Mouse (Mus musculus) CH12.LX (cell line): ENCODE measurements around the gene E130114P18Rik.

Experiments
- BHLHE40 ChIP-seq: IDR thresholded peaks from 2 replicates; pipeline ENCODE4 v1.6.1; 2011; ENCODE audit warnings: mild to moderate bottlenecking, low read depth, low read length, improper control_type of control experiment
- CHD2 ChIP-seq: IDR thresholded peaks from 2 replicates; pipeline ENCODE4 v1.6.1; 2011; ENCODE audit warnings: low read length, improper control_type of control experiment
- CTCF ChIP-seq, 2 experiments: IDR thresholded peaks in 1 of 2; conservative IDR thresholded peaks in 1 of 2; 2 replicates each; pipeline ENCODE4 v1.5.1; 2011 to 2012; ENCODE audit warnings: low read depth in 2 of 2, low read length in 2 of 2, improper control_type of control experiment in 1 of 2, inconsistent platforms in 1 of 2, mild to moderate bottlenecking in 1 of 2, moderate library complexity in 1 of 2
- EP300 ChIP-seq: IDR thresholded peaks from 2 replicates; pipeline ENCODE4 v1.6.1; 2011; ENCODE audit warnings: low read length, improper control_type of control experiment
- MAFK ChIP-seq: IDR thresholded peaks from 2 replicates; pipeline ENCODE4 v1.6.1; 2011; ENCODE audit warnings: low read length, improper control_type of control experiment; ENCODE audit not compliant: insufficient replicate concordance
- MAZ ChIP-seq: IDR thresholded peaks from 2 replicates; pipeline ENCODE4 v1.6.1; 2012; ENCODE audit warnings: low read depth, mild to moderate bottlenecking, inconsistent platforms, low read length, improper control_type of control experiment, moderate library complexity
- MEF2A ChIP-seq: IDR thresholded peaks from 2 replicates; pipeline ENCODE4 v1.6.1; 2014; ENCODE audit warnings: low read depth, mild to moderate bottlenecking, inconsistent platforms, low read length, improper control_type of control experiment, borderline replicate concordance
- NELFE ChIP-seq: IDR thresholded peaks from 2 replicates; pipeline ENCODE4 v1.6.1; 2011; ENCODE audit warnings: low read depth, low read length, improper control_type of control experiment
- POLR2A ChIP-seq: IDR thresholded peaks from 2 replicates; pipeline ENCODE4 v1.6.1; 2011; ENCODE audit warnings: low read depth, mild to moderate bottlenecking, improper control_type of control experiment, low read length
- RCOR1 ChIP-seq: conservative IDR thresholded peaks from 2 replicates; pipeline ENCODE4 v1.6.1; 2012; ENCODE audit warnings: low read depth, mild to moderate bottlenecking, inconsistent platforms, low read length, improper control_type of control experiment
- USF1 ChIP-seq: IDR thresholded peaks from 2 replicates; pipeline ENCODE4 v1.6.1; 2014; ENCODE audit warnings: low read depth, mild to moderate bottlenecking, inconsistent platforms, low read length, improper control_type of control experiment
- ZC3H11A ChIP-seq: IDR thresholded peaks from 2 replicates; pipeline ENCODE4 v1.6.1; 2012; ENCODE audit warnings: low read depth, mild to moderate bottlenecking, inconsistent platforms, low read length, improper control_type of control experiment

DNA sequence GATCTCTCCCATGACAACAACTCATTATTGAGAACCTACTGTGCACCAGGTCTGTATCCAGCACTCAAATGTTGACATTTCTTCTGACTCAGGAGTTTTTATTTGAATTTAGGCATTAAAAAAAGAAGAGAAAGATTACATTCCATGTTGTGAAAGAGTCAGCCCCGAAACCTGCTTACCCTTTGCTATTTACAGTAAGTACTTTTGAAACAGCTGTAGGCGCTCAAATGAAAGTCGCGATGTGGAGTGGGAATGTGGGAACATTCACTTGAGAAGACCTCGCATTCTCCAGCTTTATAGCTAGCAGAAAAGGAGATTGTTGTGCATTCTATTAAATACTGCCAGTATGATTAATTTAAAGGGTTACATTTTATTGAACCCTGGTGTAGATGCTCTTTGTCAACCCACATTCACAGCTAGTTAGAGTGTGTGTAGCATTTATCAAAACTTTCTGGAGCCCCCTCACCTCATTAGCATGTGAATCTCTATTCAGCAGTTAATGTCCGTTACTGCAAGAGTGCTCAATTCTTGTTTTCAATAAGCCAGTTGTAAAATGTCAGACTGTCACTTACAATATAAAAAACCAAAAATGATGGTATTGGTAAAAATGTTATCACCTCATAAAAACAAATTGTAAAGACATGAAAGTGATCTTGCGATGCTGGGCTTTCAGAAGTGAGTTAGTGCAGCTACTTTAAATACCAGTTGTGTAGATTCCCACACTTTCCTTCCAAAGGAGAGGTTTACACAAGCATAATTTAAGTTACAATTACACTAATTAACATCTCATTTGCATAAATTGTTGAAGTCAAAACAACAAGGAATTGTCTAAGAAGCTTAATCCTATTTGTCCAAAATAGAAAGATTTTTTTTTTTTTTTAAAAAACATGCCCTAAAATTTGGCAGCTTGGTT is 28.3 kb upstream of the E130114P18Rik start:
- TF ChIP-seq ZC3H11A: no peak
- no peak for TF ChIP-seq EP300
- no peak for TF ChIP-seq POLR2A
- TF ChIP-seq MAZ: no peak
- TF ChIP-seq MAFK: no peak
- no peak for TF ChIP-seq CTCF (conservative IDR thresholded peaks at IDR 0.05 in 1 of 2, IDR thresholded peaks at IDR 0.05 in 1 of 2; ENCODE audit: low read depth in 2 of 2, low read length in 2 of 2)
- TF ChIP-seq MEF2A: no peak
- no peak for TF ChIP-seq NELFE
- TF ChIP-seq RCOR1: no peak
- TF ChIP-seq USF1: no peak
- TF ChIP-seq BHLHE40: no peak
- TF ChIP-seq CHD2: no peak
